8 mouse cellular contexts compared by ENCODE assay signal in genomic region chr17:46170538-46170937, GRCm38 (mm10). TPM values are rescaled to one million over a fixed set of nuclear protein-coding genes. Genes with fewer than 3 reads are reported as not detected.
A peak's percentile ranks its signal among the peaks of the same experiment; 100 is the strongest.
DNase-seq lines count a peak whose midpoint lies in the region.

No protein-coding gene starts in this region.

- peak; percentile 72 for DNase-seq in embryo, embryonic 10 days (ENCODE audit: low spot score)
- no peak for DNase-seq in embryo, embryonic 9.5 days (ENCODE audit: extremely low spot score)
- peak; percentile 34 to 49 for DNase-seq in spleen, postnatal 36 days (ENCODE audit: low spot score in 2 of 2)
- DNase-seq in spleen, adult 18-20 months = no peak
- peak; percentile 53 for DNase-seq in liver
- peak; percentile 63 for DNase-seq in thymus, postnatal 0 days (ENCODE audit: low spot score)
- DNase-seq in ovary, adult 18-20 months (ENCODE audit: low spot score) = no peak
- DNase-seq in frontal cortex, postnatal 36 days (ENCODE audit: low spot score in 2 of 2) = no peak

RNA-seq across cellular contexts. Expression of gene Gtpbp2, which starts 9.7 kb away (rescaled TPM):
- polyA plus RNA-seq in thymus, postnatal 0 days (2015; fragmentation: Nextera tagmentation; extraction: Ambion mirVana) = 31.4 and 37.6 TPM in 2 replicates

RNA-seq across cellular contexts. Expression of gene Mad2l1bp, which starts 17.2 kb away (rescaled TPM):
- 61.6 and 62.3 TPM in 2 replicates for polyA plus RNA-seq in thymus, postnatal 0 days (2015; fragmentation: Nextera tagmentation; extraction: Ambion mirVana)

RNA-seq across cellular contexts. Expression of gene Rsph9, which starts 26.5 kb away (rescaled TPM):
- polyA plus RNA-seq in thymus, postnatal 0 days (2015; fragmentation: Nextera tagmentation; extraction: Ambion mirVana) = 2.0 and 2.7 TPM in 2 replicates

RNA-seq across cellular contexts. Expression of gene Polh, which starts 31.9 kb away (rescaled TPM):
- polyA plus RNA-seq in thymus, postnatal 0 days (2015; fragmentation: Nextera tagmentation; extraction: Ambion mirVana) = 21.5 and 24.0 TPM in 2 replicates

RNA-seq across cellular contexts. Expression of gene Xpo5, which starts 32.0 kb away (rescaled TPM):
- 25.2 and 26.8 TPM in 2 replicates for polyA plus RNA-seq in thymus, postnatal 0 days (2015; fragmentation: Nextera tagmentation; extraction: Ambion mirVana)

Comparison
In these comparisons a context has a peak if more than half of its experiments do, and no peak if none do; other contexts are left out.
1. DNase-seq: peak in embryo, embryonic 10 days (single experiment), spleen, postnatal 36 days (2 of 2), liver (single experiment) and thymus, postnatal 0 days (single experiment); none in embryo, embryonic 9.5 days (single experiment), spleen, adult 18-20 months (0 of 2), ovary, adult 18-20 months (single experiment) and frontal cortex, postnatal 36 days (0 of 2).